Mouse (Mus musculus): ENCODE measurements around the gene Evi5l. TPM values are rescaled to one million over a fixed set of nuclear protein-coding genes. Genes with fewer than 3 reads are reported as not detected.

The Evi5l gene
- polyA plus RNA-seq, 2 experiments from 2014 or later = 4.1 TPM

Other genes with a start within 250 kb of the Evi5l start
- gene Cd209b, start 239.7 kb upstream of the Evi5l start, polyA plus RNA-seq (2017; shearing (Covaris generic)) = under 1 TPM in 1 of 2 experiments, not detected in 1; 0.38 TPM
- not detected for gene Cd209c, start 211.8 kb upstream of the Evi5l start, polyA plus RNA-seq (2017; shearing (Covaris generic))
- gene Cd209f, start 60.7 kb upstream of the Evi5l start, polyA plus RNA-seq (2017; shearing (Covaris generic)) = not detected
- not detected for gene Cd209g, start 32.5 kb upstream of the Evi5l start, polyA plus RNA-seq (2017; shearing (Covaris generic))
- gene Prr36, start 50.9 kb downstream of the Evi5l start, polyA plus RNA-seq (2017; shearing (Covaris generic)) = under 1 TPM in 1 of 2 experiments, not detected in 1; 0.15 TPM
- gene Lrrc8e, start 60.3 kb downstream of the Evi5l start, polyA plus RNA-seq (2017; shearing (Covaris generic)) = not detected
- 10 to 100 TPM; 18.3 to 29.8 TPM for gene Map2k7, start 72.2 kb downstream of the Evi5l start, polyA plus RNA-seq (2017; shearing (Covaris generic))
- gene Gm49320, start 72.3 kb downstream of the Evi5l start, polyA plus RNA-seq (2017; shearing (Covaris generic)) = 1 to 10 TPM in 1 of 2 experiments, under 1 TPM in 1; 0.61 to 1.3 TPM
- gene Tgfbr3l, start 81.6 kb downstream of the Evi5l start, polyA plus RNA-seq (2017; shearing (Covaris generic)) = 1 to 10 TPM; 3.5 to 6.8 TPM
- gene Snapc2, start 86.5 kb downstream of the Evi5l start, polyA plus RNA-seq (2017; shearing (Covaris generic)) = 10 to 100 TPM; 10.4 to 11.0 TPM
- under 1 TPM in 1 of 2 experiments, not detected in 1; 0.83 TPM for gene Ctxn1, start 92.7 kb downstream of the Evi5l start, polyA plus RNA-seq (2017; shearing (Covaris generic))
- gene Timm44, start 109.3 kb downstream of the Evi5l start, polyA plus RNA-seq (2017; shearing (Covaris generic)) = 10 to 100 TPM; 74.9 to 77.5 TPM
- gene Ccl25, start 158.6 kb downstream of the Evi5l start, polyA plus RNA-seq (2017; shearing (Covaris generic)) = 10 to 100 TPM in 1 of 2 experiments, 1 to 10 TPM in 1; 7.8 to 10.8 TPM
- 10 to 100 TPM; 37.2 to 38.4 TPM for gene Elavl1, start 158.8 kb downstream of the Evi5l start, polyA plus RNA-seq (2017; shearing (Covaris generic))

Measured in activated CD4-positive, CD25-positive, alpha-beta regulatory T cell, adult 4 months (primary cell).